In genomic region chr3:20034719-20035404, GRCm38 (mm10) we compare ENCODE assay signal across 8 mouse cellular contexts. TPM values are rescaled to one million over a fixed set of nuclear protein-coding genes. Genes with fewer than 3 reads are reported as not detected.
DNase-seq lines count a peak whose midpoint lies in the region; ATAC-seq lines count a peak whose summit lies in the region.

TSS of gene Hps3 (minus strand) at chr3:20035315.

- peak within 1 kb of the TSS; percentile 76 for H3K4me3 ChIP-seq in hindbrain, embryonic 11.5 days (ENCODE audit: low read depth, low read length)

- peak within 1 kb of the TSS; percentile 69 for H3K9ac ChIP-seq in hindbrain, embryonic 11.5 days (ENCODE audit: low read depth, low read length)

- H3K4me2 ChIP-seq in hindbrain, embryonic 11.5 days (replicated peaks; ENCODE audit: low read depth, low read length) = peak within 1 kb of the TSS; percentile 70

- ATAC-seq in hindbrain, embryonic 11.5 days (ENCODE audit: low FRiP score) = peak; percentile 100

- H3K4me1 ChIP-seq in hindbrain, embryonic 11.5 days (replicated peaks; ENCODE audit: control insufficient read depth, insufficient read depth, low read length) = no peaks in the 10 kb centered on the region

- H3K9me3 ChIP-seq in hindbrain, embryonic 11.5 days (ENCODE audit: control insufficient read depth, low read length) = no peaks in the 10 kb centered on the region

- H3K36me3 ChIP-seq in hindbrain, embryonic 11.5 days (ENCODE audit: control insufficient read depth, insufficient read depth, low read length) = no peaks in the 10 kb centered on the region

- H3K27me3 ChIP-seq in hindbrain, embryonic 11.5 days (ENCODE audit: control insufficient read depth, insufficient read depth, low read length) = no peaks in the 10 kb centered on the region

- no peak within 1 kb of the TSS for H3K27ac ChIP-seq in hindbrain, embryonic 11.5 days (ENCODE audit: low read depth, low read length)

- DNase-seq in MN1 (ENCODE audit: low spot score) = peak; percentile 80
- DNase-seq in cerebellum, adult 9-10 months = peak; percentile 86
- DNase-seq in frontal cortex, adult 2 months (ENCODE audit: extremely low spot score in 1 of 2, low spot score in 1 of 2) = peak; percentile 63 to 88
- peak; percentile 87 for DNase-seq in hindbrain, embryonic 11.5 days (ENCODE audit: low spot score)
- DNase-seq in layer of hippocampus, postnatal 14 days (ENCODE audit: low spot score in 2 of 2) = peak; percentile 82 to 87
- DNase-seq in lung, postnatal 14 days = peak; percentile 86
- DNase-seq in retina, adult 2 months (ENCODE audit: low read depth, low spot score) = peak; percentile 73
- peak; percentile 86 to 87 for DNase-seq in thymus, postnatal 36 days

- under 1% methylated on average over 47 of the region's 47 CpGs for WGBS in hindbrain, embryonic 11.5 days

RNA-seq across cellular contexts. Expression of gene Hps3, which starts in this region (rescaled TPM):
- 14.4 and 15.6 TPM in 2 replicates for polyA plus RNA-seq in frontal cortex, adult 2 months (2012; rRNA removed)
- 15.3 and 15.9 TPM in 2 replicates for polyA plus RNA-seq in hindbrain, embryonic 11.5 days (2014; fragmentation: Nextera tagmentation; extraction: Ambion mirVana)
- 10 to 100 TPM; 18.6 to 19.8 TPM for total RNA-seq in layer of hippocampus, postnatal 14 days (2021)
